Mouse (Mus musculus) MN1 (cell line): ENCODE data around the gene Mre11a.
"Not testable (repeated sequence)": the region's sequence is repeated elsewhere in the genome, so short reads cannot be mapped to it uniquely, and the experiment has no call there.

Experiments
- DNase-seq: peaks from one replicate; pipeline ENCODE4 v3.0.0-alpha.2; 2016; ENCODE audit warnings: low spot score

Gene Mre11a

DNA sequence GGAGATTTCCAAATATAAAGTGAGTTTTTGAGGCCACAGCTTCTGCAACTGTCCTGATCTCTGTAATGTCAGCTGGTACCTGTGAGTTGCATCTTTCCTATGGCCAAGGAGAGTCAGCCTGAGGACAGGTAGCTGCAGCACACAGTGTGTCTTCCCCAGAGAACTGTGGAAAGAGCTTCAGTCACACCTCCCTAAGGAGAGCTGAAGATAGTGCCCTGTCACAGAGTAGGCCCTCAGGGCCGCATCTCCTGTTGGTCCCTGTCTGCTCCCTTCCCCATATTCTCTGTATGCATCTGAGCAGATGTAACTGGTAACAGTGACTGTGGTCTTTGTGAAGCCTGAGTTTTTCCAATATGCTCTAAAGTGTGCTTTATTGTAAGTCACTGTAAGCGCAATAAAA lies 85.9 kb downstream of the Mre11a start:
- DNase-seq, result no peak

DNA sequence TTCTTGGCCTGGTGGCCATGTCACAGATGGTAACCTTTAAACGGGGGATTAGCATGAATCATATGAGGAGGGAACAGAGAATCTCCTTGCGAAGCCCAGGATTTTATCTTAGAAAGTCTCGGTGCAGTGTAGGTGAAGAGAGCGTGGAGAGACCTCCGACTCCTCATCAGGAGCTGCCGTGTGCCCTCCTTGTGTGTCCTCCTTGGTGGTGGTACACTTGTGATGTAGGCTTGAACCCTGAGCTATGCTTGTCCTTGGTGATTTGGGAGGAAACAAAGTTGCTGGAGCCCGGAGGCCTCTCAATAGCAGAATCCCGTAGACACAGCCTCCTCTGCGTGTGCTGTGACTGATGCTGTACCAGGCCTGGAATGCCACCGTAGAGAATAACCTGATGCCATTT lies 86.3 kb downstream of the Mre11a start:
- DNase-seq, result no peak

DNA sequence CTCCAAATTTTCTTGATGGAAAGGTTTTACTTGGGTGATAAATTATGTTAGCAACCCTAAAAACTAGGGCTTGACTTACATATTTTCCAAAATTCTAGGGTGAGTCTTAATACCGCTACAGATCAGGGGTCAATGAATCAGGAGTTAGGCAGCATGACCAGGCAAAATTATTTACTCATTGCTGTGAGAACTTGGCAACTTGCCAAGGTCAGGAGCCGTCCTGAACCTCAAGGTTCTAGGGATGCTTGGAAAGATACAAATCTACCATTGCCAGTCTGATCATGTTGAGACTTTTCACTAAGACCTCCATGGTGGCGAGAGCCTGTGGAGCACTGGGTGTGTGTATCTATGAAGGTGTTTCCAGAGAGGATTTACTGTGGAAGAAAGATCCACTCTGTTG lies 87.1 kb downstream of the Mre11a start:
- no peak for DNase-seq

DNA sequence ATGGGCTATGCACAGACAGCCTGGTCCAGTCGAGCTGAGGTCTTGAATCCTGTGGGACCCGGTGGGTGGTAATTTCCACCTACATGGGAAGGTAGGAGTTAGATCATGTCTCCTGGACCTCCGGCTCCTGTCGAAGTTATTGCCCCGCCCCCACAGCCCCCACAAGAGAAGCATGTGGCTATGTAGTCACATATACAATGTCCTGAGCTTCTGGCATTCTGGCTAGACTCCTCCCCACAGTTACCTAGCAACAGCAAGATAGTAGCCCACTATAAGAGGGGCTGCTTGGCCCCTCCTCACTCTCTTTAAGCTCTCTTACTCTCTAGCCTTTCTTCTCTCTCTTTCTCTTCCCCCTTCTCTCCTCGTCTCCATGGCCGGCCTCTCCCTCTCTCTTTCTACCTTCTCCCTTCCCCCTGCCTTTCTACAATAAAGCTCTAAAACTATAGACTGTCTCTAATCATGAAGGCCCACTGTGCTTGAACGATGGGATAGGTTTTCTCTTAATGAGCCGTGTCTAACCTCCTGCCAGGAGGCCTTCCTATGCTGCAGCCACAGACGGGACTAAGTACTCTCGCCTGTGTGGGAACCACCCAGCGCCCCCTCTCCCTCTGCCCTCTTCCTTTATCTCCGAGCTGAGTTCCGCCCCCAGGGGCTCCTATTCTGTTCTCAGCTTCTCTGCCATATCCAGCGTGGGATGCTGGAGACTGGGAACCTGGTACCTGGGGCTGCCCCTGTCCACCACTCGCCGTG lies 87.9 kb downstream of the Mre11a start:
- no peak for DNase-seq

DNA sequence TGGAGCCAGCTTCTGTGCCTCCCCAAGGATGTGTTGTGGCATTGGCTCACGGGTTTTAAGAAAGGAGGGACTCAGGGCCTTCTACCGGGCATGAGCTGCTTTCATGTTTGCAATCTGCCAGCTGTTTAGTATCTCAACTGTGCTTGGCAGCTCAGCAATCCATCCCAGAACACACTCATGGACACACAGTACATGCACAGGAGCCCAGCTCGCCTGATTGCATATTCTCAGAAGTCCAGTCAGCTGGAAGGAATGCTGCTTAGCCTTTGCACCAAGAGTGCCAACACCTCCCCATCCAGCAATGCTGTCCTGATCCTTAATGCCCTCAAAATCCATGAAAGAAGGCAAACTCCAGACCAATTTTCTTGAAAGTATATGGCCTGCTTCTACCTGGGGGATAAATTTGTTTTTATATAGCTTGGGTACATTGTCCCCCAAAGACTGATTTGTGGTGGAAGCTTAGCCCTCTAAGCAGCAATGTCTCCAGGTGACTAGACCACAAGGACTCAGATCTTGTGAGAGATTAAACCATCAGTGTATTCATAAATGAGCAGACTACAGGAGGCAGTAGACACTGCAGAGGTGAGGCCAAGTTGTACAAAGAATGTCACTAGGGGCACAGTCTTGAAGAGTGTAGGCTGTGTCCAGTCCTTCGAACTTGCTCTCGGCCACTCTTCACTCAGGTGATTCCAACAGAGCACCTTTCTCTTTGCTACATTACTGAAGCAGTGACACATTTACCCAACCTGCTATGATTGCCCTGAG lies 91.5 kb downstream of the Mre11a start:
- DNase-seq, result no peak

DNA sequence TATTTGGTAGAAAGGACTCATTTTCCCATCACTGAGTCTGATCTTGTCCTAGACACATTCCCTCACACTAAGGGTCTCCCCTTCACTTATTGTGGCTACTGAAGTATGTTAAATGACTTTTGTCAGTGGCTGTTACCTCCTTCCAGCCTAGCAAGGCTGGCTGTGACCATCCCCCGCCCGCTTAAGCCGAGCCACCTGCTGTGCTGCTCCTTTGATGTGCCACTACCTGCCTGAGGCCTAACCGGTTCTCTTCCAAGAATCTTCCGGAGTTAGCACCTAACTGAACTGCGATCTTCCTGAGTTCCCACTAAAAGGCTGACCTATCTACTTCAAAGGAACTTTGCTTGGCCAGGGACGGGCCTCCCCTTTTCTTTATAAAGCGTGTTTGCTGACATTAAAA lies 92.1 kb downstream of the Mre11a start:
- not testable (repeated sequence) for DNase-seq

DNA sequence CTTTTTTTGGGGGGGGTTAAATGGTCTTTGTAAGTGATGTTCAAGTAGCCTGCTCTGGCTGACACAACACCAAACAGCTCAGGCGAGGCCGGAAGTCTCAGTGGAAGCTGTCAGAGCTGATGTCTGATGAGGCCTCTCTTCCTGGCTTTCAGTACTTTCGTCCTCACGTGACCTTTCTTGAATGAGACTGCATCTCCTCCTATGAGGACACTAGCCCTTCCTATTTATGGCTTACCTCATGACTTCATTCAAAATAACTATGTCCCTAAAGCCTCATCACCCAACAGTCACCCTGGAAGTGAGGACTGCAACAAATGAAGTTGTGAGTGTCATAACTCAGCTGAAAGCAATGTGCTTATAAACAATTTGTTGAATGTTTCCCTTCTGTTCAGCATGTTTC lies 100.2 kb downstream of the Mre11a start:
- DNase-seq, result no peak

DNA sequence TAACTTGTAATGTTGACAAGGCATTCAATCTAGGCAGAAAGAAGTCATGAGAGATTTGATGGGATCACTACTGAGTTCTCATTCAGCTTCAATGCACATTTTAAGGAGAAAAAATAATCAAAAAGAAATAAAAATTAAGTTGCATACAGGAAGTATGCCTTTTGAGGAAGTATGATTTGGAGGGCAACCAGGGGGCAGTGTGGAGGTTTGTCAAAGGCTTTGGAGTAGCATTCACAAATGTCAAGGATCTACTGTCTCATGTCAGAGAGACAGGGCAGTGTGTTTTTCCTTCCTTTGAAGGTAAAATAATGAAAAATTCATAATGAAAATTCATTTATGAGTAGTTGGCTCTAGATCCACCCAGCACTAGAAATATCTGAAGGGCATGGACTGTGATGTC lies 100.7 kb downstream of the Mre11a start:
- no peak for DNase-seq

DNA sequence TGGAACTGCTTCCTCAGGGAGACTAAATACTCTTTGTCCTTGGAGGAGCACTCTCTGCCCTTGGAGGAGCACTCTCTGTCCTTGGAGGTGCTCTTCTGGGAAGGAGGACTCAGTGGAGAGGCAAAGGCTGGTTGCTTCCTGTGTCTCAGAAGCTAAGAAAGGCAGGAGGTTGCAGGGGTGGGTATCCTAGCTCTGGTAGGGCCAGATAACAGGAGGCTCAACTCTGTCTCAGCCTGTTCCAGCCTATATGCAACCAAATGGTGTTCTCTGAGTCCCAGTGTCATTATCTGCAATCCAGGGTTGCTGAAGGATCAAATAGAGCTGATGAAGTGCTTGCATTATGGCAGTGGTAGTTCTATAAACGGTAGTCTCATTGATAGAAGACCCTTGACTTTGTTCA lies 101.5 kb downstream of the Mre11a start:
- DNase-seq, result no peak
